Comparison of ENCODE assay signal across 8 mouse cellular contexts in the genomic region with DNA sequence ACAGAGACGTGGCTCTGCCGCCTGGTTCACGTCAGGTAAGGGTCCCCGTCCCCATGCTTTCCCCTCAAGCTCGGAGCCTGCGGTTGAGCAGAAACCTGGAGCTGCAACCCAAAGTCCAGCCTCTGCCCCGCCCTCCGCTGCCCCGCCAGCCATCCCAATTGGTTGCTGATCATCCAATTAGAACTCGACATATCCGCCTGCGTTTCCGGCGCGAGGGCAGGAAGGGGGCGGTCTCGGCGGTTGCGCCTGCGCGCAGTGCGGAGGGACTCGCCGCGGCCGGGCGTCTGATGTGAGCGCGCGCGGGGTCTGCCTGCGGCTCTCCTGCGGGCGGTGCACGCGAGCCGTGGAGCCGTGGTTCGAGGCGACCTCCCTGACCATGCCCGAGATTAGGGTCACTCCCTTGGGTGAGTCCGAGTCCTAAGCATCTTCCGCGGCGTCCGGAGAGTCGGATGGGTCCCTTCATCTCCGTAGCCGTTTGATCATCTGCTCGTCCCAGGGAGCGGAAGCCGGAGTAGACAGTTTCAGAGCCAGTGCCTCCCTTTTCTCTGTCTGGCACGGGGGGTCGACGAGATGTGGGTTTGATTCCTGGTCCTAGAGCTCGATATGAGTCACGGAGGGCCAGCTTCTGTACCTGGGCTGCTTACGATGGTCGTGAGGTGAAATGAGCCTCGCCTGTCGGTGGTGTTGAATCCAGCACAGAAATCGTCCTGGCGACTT. TPM values are rescaled to one million over a fixed set of nuclear protein-coding genes. Genes with fewer than 3 reads are reported as not detected.
DNase-seq lines count a peak whose midpoint lies in the region; ATAC-seq and TF ChIP-seq lines count a peak whose summit lies in the region.

A gene (minus strand): TSS at position 124 of the 717 bp plus-strand sequence.
A gene (plus strand): TSS at position 230 of the 717 bp plus-strand sequence.

- H3K4me1 ChIP-seq in ES-Bruce4 (ENCODE audit: control insufficient read depth, insufficient read depth, low read length), result no peaks in the 10 kb centered on the region
- H3K4me1 ChIP-seq in forebrain, embryonic 14.5 days (ENCODE audit: control insufficient read depth, insufficient read depth, low read length), result peaks cover 12% of the 10 kb centered on the region
- H3K4me1 ChIP-seq in neural tube, embryonic 15.5 days, result peaks cover 32% of the 10 kb centered on the region

- H3K27me3 ChIP-seq in ES-Bruce4 (ENCODE audit: control insufficient read depth, insufficient read depth, low read length, poor library complexity, severe bottlenecking), result no peaks in the 10 kb centered on the region
- H3K27me3 ChIP-seq in forebrain, embryonic 14.5 days (replicated peaks; ENCODE audit: control insufficient read depth, insufficient read depth, low read length), result no peaks in the 10 kb centered on the region
- no peaks in the 10 kb centered on the region for H3K27me3 ChIP-seq in neural tube, embryonic 15.5 days (replicated peaks)

- TF ChIP-seq CTCF in ES-Bruce4 (IDR thresholded peaks at IDR 0.05; ENCODE audit: low read depth, low read length), result no peak

- peak within 1 kb of the TSS; percentile 95 for H3K4me3 ChIP-seq in ES-Bruce4 (ENCODE audit: low read depth, low read length)
- H3K4me3 ChIP-seq in forebrain, embryonic 14.5 days (ENCODE audit: low read depth, low read length), result peak within 1 kb of the TSS; percentile 72
- peak within 1 kb of the TSS; percentile 86 for H3K4me3 ChIP-seq in neural tube, embryonic 15.5 days (replicated peaks)

- peak within 1 kb of the TSS; percentile 98 for H3K4me2 ChIP-seq in forebrain, embryonic 14.5 days (ENCODE audit: low read length)
- peak within 1 kb of the TSS; percentile 92 for H3K4me2 ChIP-seq in neural tube, embryonic 15.5 days

- peak; percentile 93 for ATAC-seq in cerebellum, adult (ENCODE audit: insufficient number of reproducible peaks, low FRiP score, low TSS enrichment)
- peak; percentile 97 for ATAC-seq in forebrain, embryonic 14.5 days
- peak; percentile 96 for ATAC-seq in neural tube, embryonic 15.5 days (ENCODE audit: low FRiP score)

- DNase-seq in forebrain, embryonic 14.5 days (ENCODE audit: low spot score), result peak; percentile 97
- peak; percentile 98 for DNase-seq in heart, postnatal 14 days
- DNase-seq in layer of hippocampus, adult 11-12 months (ENCODE audit: low spot score), result peak; percentile 94
- peak; percentile 97 to 98 for DNase-seq in lung, adult 18-20 months
- DNase-seq in testis, postnatal 14 days (ENCODE audit: low spot score), result peak; percentile 96

- H3K9me3 ChIP-seq in ES-Bruce4 (replicated peaks; ENCODE audit: control insufficient read depth, insufficient read depth, low read length, poor library complexity, severe bottlenecking), result no peaks in the 10 kb centered on the region
- no peaks in the 10 kb centered on the region for H3K9me3 ChIP-seq in forebrain, embryonic 14.5 days (replicated peaks; ENCODE audit: control insufficient read depth, low read length)
- no peaks in the 10 kb centered on the region for H3K9me3 ChIP-seq in neural tube, embryonic 15.5 days (replicated peaks)

- H3K27ac ChIP-seq in ES-Bruce4 (ENCODE audit: insufficient read depth, low read length), result no peak within 1 kb of the TSS
- H3K27ac ChIP-seq in forebrain, embryonic 14.5 days (ENCODE audit: low read depth, low read length), result peak within 1 kb of the TSS; percentile 58
- H3K27ac ChIP-seq in neural tube, embryonic 15.5 days (replicated peaks), result peak within 1 kb of the TSS; percentile 83

- H3K9ac ChIP-seq in ES-Bruce4 (ENCODE audit: low read depth, poor library complexity, severe bottlenecking), result peak within 1 kb of the TSS; percentile 68
- peak within 1 kb of the TSS; percentile 87 for H3K9ac ChIP-seq in forebrain, embryonic 14.5 days (ENCODE audit: low read length)
- H3K9ac ChIP-seq in neural tube, embryonic 15.5 days (replicated peaks), result peak within 1 kb of the TSS; percentile 84

- under 1% methylated on average over 63 of the region's 63 CpGs for WGBS in forebrain, embryonic 14.5 days
- WGBS in neural tube, embryonic 15.5 days, result under 1% methylated on average over 63 of the region's 63 CpGs

- intact Hi-C loops in heart, postnatal 14 days (cut with DNase I), result loop anchor here (2.0 kb wide), 2 partner anchors 23 to 73 kb away; a partner anchor contains a TSS

- no peak for TF ChIP-seq EP300 in ES-Bruce4 (IDR thresholded peaks at IDR 0.05; ENCODE audit: insufficient read depth, low read depth, low read length)

- H3K36me3 ChIP-seq in ES-Bruce4 (ENCODE audit: control insufficient read depth, insufficient read depth, low read length, poor library complexity, severe bottlenecking), result peaks cover 15% of the 10 kb centered on the region
- H3K36me3 ChIP-seq in forebrain, embryonic 14.5 days (ENCODE audit: control insufficient read depth, insufficient read depth, low read length), result peaks cover 55% of the 10 kb centered on the region
- H3K36me3 ChIP-seq in neural tube, embryonic 15.5 days, result peaks cover 53% of the 10 kb centered on the region

- peak; percentile 33 for TF ChIP-seq POLR2A in ES-Bruce4 (IDR thresholded peaks at IDR 0.05; ENCODE audit: insufficient read depth, low read length)

RNA-seq across cellular contexts. Expression of the first gene that starts in this region (rescaled TPM):
- 6.0 and 7.9 TPM in 2 replicates for polyA plus RNA-seq in ES-Bruce4 (2011; ENCODE audit: insufficient read depth, insufficient read length, low read depth, missing spikeins)
- 28.3 and 29.5 TPM in 2 replicates for polyA plus RNA-seq in forebrain, embryonic 14.5 days (2014; fragmentation: Nextera tagmentation; extraction: Ambion mirVana)
- 10 to 100 TPM in 1 of 2 experiments, 1 to 10 TPM in 1; 9.9 to 10.6 TPM for total RNA-seq in heart, postnatal 14 days (2021)
- polyA plus RNA-seq in neural tube, embryonic 15.5 days (2015; fragmentation: Nextera tagmentation; extraction: Ambion mirVana), result 28.0 and 29.0 TPM in 2 replicates

RNA-seq across cellular contexts. Expression of the second gene that starts in this region (rescaled TPM):
- polyA plus RNA-seq in ES-Bruce4 (2011; ENCODE audit: insufficient read depth, insufficient read length, low read depth, missing spikeins), result 43.3 and 45.3 TPM in 2 replicates
- 94.6 and 102 TPM in 2 replicates for polyA plus RNA-seq in forebrain, embryonic 14.5 days (2014; fragmentation: Nextera tagmentation; extraction: Ambion mirVana)
- 10 to 100 TPM; 16.9 to 19.5 TPM for total RNA-seq in heart, postnatal 14 days (2021)
- 66.9 and 73.4 TPM in 2 replicates for polyA plus RNA-seq in neural tube, embryonic 15.5 days (2015; fragmentation: Nextera tagmentation; extraction: Ambion mirVana)
